Comparison of ENCODE assay signal across 8 mouse cellular contexts in genomic region chr12:55438611-55439137, GRCm38 (mm10). TPM values are rescaled to one million over a fixed set of nuclear protein-coding genes. Genes with fewer than 3 reads are reported as not detected.
DNase-seq lines count a peak whose midpoint lies in the region; ATAC-seq and TF ChIP-seq lines count a peak whose summit lies in the region.

No protein-coding gene starts in this region.

- ATAC-seq in kidney, postnatal 0 days (replicated peaks; ENCODE audit: low FRiP score, low read depth): 0 out of 2 replicates have a peak, but pooled peaks have one; percentile 22
- peak; percentile 57 for ATAC-seq in inflammation-experienced regulatory T-cells, adult 6 months
- peak; percentile 39; the same call in 1 of the 2 replicates for ATAC-seq in neutrophil, adult 5-6 weeks (ENCODE audit: extremely low read depth, insufficient number of reproducible peaks, low FRiP score, poor library complexity, severe bottlenecking)
- no peak for ATAC-seq in frontal cortex, adult (ENCODE audit: low TSS enrichment)

- 0 out of 2 replicates have a peak overlapping the region, but pooled peaks have one; percentile 25 for H3K9ac ChIP-seq in kidney, postnatal 0 days (ENCODE audit: low read depth, low read length)

- H3K4me3 ChIP-seq in kidney, postnatal 0 days (replicated peaks; ENCODE audit: low read depth, low read length): no peak overlapping the region

- H3K36me3 ChIP-seq in kidney, postnatal 0 days (ENCODE audit: insufficient read depth, low read length): no peaks in the 10 kb centered on the region

- WGBS in kidney, postnatal 0 days: 12% methylated on average over 11 of the region's 11 CpGs

- H3K4me2 ChIP-seq in kidney, postnatal 0 days (ENCODE audit: low read length): peak overlapping the region; percentile 44

- no peaks in the 10 kb centered on the region for H3K9me3 ChIP-seq in kidney, postnatal 0 days (replicated peaks; ENCODE audit: low read length)

- no peak for TF ChIP-seq CTCF in kidney, postnatal 0 days (IDR thresholded peaks at IDR 0.05; ENCODE audit: low read depth)

- peak overlapping the region; percentile 51; the same call in 1 of the 2 replicates for H3K27ac ChIP-seq in kidney, postnatal 0 days

- peaks cover 11% of the 10 kb centered on the region; the same call in 1 of the 2 replicates for H3K4me1 ChIP-seq in kidney, postnatal 0 days (replicated peaks; ENCODE audit: insufficient read depth, low read length)

- DNase-seq in kidney, postnatal 0 days (ENCODE audit: low spot score): peak; percentile 70
- DNase-seq in kidney, postnatal 25 days: no peak
- DNase-seq in embryo, embryonic 9.5 days (ENCODE audit: extremely low spot score): peak; percentile 49
- DNase-seq in gastrocnemius, postnatal 25 days: no peak
- no peak for DNase-seq in kidney, postnatal 14 days

- no peaks in the 10 kb centered on the region for H3K27me3 ChIP-seq in kidney, postnatal 0 days (ENCODE audit: insufficient read depth, low read length)

RNA-seq across cellular contexts. Expression of gene Nfkbia, which starts 53.8 kb away (rescaled TPM):
- polyA plus RNA-seq in kidney, postnatal 0 days (2015; fragmentation: Nextera tagmentation; extraction: Ambion mirVana): 73.1 and 82.7 TPM in 2 replicates
- polyA plus RNA-seq in inflammation-experienced regulatory T-cells, adult 6 months (2017; shearing (Covaris generic)): 100 to 1,000 TPM; 545 to 574 (median 562) TPM
- 150 and 173 TPM in 2 replicates for total RNA-seq in neutrophil, adult 5-6 weeks (2017)
- 10 to 100 TPM; 17.8 to 20.8 TPM for total RNA-seq in gastrocnemius, postnatal 25 days (2021)

RNA-seq across cellular contexts. Expression of gene Psma6, which starts 54.7 kb away (rescaled TPM):
- polyA plus RNA-seq in kidney, postnatal 0 days (2015; fragmentation: Nextera tagmentation; extraction: Ambion mirVana): 415 and 419 TPM in 2 replicates
- polyA plus RNA-seq in inflammation-experienced regulatory T-cells, adult 6 months (2017; shearing (Covaris generic)): 100 to 1,000 TPM; 255 to 323 (median 266) TPM
- 128 and 134 TPM in 2 replicates for total RNA-seq in neutrophil, adult 5-6 weeks (2017)
- total RNA-seq in gastrocnemius, postnatal 25 days (2021): 100 to 1,000 TPM; 140 to 155 TPM

Comparison
In these comparisons a context has a peak if more than half of its experiments do, and no peak if none do; other contexts are left out.
1. DNase-seq: peak in kidney, postnatal 0 days (single experiment) and embryo, embryonic 9.5 days (single experiment); none in kidney, postnatal 25 days (0 of 2), gastrocnemius, postnatal 25 days (single experiment) and kidney, postnatal 14 days (single experiment).